Mouse (Mus musculus) left cerebral cortex, postnatal 4 days (tissue): ENCODE results near the gene Parp6. TPM values are rescaled to one million over a fixed set of nuclear protein-coding genes. Genes with fewer than 3 reads are reported as not detected.

Experiments
- DNase-seq: peaks from one replicate; pipeline ENCODE4 v3.0.0-alpha.2; 2022
- intact Hi-C: fragments of 180-260 bp; cut with DNase I; formaldehyde crosslinking; loops from one replicate; pipeline ENCODE4 v1.15.1; 2025
- total RNA-seq, 2 experiments: library from RNA; stranded (reverse); gene quantifications; 2 replicates each; pipeline ENCODE4 v1.2.3; 2021

Gene Parp6
- total RNA-seq, 2 experiments from 2014 or later = 199 to 208 TPM

GRCm38 (mm10) chr9:59679678-59680533, 62.8 kb downstream of the Parp6 start, which contains the start of gene Gramd2:
TSS of gene Gramd2 (plus strand) at chr9:59680144.
- intact Hi-C loops = no loop called here
- peak; percentile 86 for DNase-seq

- intact Hi-C loops = no loop called here
- DNase-seq = no peak
Measured at GRCm38 (mm10) chr9:59680534-59680875, 63.4 kb downstream of the Parp6 start.

- DNase-seq = no peak
- intact Hi-C loops = no loop called here
Measured at GRCm38 (mm10) chr9:59684020-59684419, 66.9 kb downstream of the Parp6 start.

GRCm38 (mm10) chr9:59687416-59688046, 70.4 kb downstream of the Parp6 start:
- no peak for DNase-seq
- intact Hi-C loops = no loop called here

- intact Hi-C loops = no loop called here
- peak; percentile 90 for DNase-seq
Measured at GRCm38 (mm10) chr9:59691635-59692094, 74.6 kb downstream of the Parp6 start.

- intact Hi-C loops = no loop called here
- peak; percentile 79 for DNase-seq
Measured at GRCm38 (mm10) chr9:59692145-59692544, 75.1 kb downstream of the Parp6 start.

GRCm38 (mm10) chr9:59694571-59695450, 77.7 kb downstream of the Parp6 start:
- no peak for DNase-seq
- intact Hi-C loops = no loop called here

- DNase-seq = no peak
- intact Hi-C loops = no loop called here
Measured at GRCm38 (mm10) chr9:59695451-59695813, 78.3 kb downstream of the Parp6 start.

- intact Hi-C loops = no loop called here
- DNase-seq = no peak
Measured at GRCm38 (mm10) chr9:59696381-59696780, 79.3 kb downstream of the Parp6 start.

Other genes starting within 250 kb of the Parp6 start
- gene Arih1, start 130.7 kb upstream of the Parp6 start, total RNA-seq = 100 to 1,000 TPM; 127 to 130 TPM
- 10 to 100 TPM; 31.4 to 33.0 TPM for gene Hexa, start 77.7 kb upstream of the Parp6 start, total RNA-seq
- 1 to 10 TPM; 2.2 to 2.3 TPM for gene Tmem202, start 77.4 kb upstream of the Parp6 start, total RNA-seq
- 10 to 100 TPM; 43.6 to 44.8 TPM for gene Celf6, start 39.4 kb upstream of the Parp6 start, total RNA-seq
- gene Pkm, start 39.1 kb downstream of the Parp6 start, total RNA-seq = 100 to 1,000 TPM; 517 to 569 TPM
- 10 to 100 TPM; 21.0 to 24.4 TPM for gene Gramd2, start 62.9 kb downstream of the Parp6 start, total RNA-seq
- 1 to 10 TPM; 4.1 to 4.2 TPM for gene Senp8, start 133.4 kb downstream of the Parp6 start, total RNA-seq
- gene Myo9a, start 133.6 kb downstream of the Parp6 start, total RNA-seq = 10 to 100 TPM; 98.1 to 98.4 TPM